Mouse (Mus musculus) erythroblast, embryonic 14.5 days (primary cell): Measurements from ENCODE around the gene Tmem87b.

ENCODE experiments used
- GATA1 ChIP-seq: IDR thresholded peaks from 2 replicates; pipeline ENCODE4 v1.6.1; 2012; ENCODE audit warnings: low read length, inconsistent platforms, mixed read lengths
- TAL1 ChIP-seq: IDR thresholded peaks from 3 replicates; pipeline ENCODE4 v1.6.1; 2012; ENCODE audit warnings: low read length, inconsistent platforms, mixed read lengths

DNA sequence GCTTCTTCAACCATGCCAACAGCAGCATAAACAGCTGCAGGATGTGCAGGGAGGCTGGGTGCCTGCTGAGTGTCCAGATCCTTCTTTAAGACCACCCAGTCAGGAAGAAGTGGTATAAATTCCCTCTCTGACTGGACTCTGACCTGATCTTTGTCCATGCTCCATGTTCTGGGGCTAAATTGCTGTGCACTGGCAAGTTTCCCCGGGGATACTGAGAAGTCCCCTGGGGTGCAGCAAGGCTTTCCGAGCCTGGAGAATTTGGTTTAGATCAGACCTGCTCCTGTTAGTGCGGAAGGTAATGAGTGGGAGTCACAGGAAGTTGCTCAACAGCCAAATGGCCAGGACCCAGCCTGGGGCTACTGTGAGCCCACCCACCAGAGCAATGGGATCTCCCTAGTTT, 47.1 kb downstream of the Tmem87b start:
- no peak for TF ChIP-seq GATA1
- no peak for TF ChIP-seq TAL1
